Mouse (Mus musculus) cerebellum, postnatal 14 days (tissue): ENCODE measurements around the gene Wnt11.

Source experiments
- DNase-seq, 2 experiments: peaks; one replicate each; pipeline ENCODE4 v3.0.0; 2021; ENCODE audit warnings: mixed read lengths in 2 of 2

Wnt11 gene

GRCm38 (mm10) chr7:98831290-98831689, 3.6 kb upstream of the Wnt11 start:
- no peak for DNase-seq

- peak in 1 of 2 experiments; percentile 23 for DNase-seq
Measured at GRCm38 (mm10) chr7:98835519-98836441, 868 bp downstream of the Wnt11 start.

- DNase-seq: peak; percentile 73 to 86
Measured at GRCm38 (mm10) chr7:98836646-98837045, 1.7 kb downstream of the Wnt11 start.

- DNase-seq: peak; percentile 91 to 93
Measured at GRCm38 (mm10) chr7:98837901-98838300, 3.0 kb downstream of the Wnt11 start.

GRCm38 (mm10) chr7:98838729-98839141, 3.8 kb downstream of the Wnt11 start:
- peak; percentile 35 to 41 for DNase-seq

- no peak for DNase-seq
Measured at GRCm38 (mm10) chr7:98839312-98839711, 4.4 kb downstream of the Wnt11 start.

GRCm38 (mm10) chr7:98840771-98841170, 5.9 kb downstream of the Wnt11 start:
- no peak for DNase-seq

- DNase-seq: no peak
Measured at GRCm38 (mm10) chr7:98841802-98842201, 6.9 kb downstream of the Wnt11 start.

- DNase-seq: no peak
Measured at GRCm38 (mm10) chr7:98842997-98843396, 8.1 kb downstream of the Wnt11 start.

GRCm38 (mm10) chr7:98843649-98844048, 8.7 kb downstream of the Wnt11 start:
- no peak for DNase-seq

- peak in 1 of 2 experiments; percentile 53 for DNase-seq
Measured at GRCm38 (mm10) chr7:98848899-98849640, 14.2 kb downstream of the Wnt11 start.

GRCm38 (mm10) chr7:98850388-98850787, 15.5 kb downstream of the Wnt11 start:
- no peak for DNase-seq

- DNase-seq: no peak
Measured at GRCm38 (mm10) chr7:98851220-98851619, 16.3 kb downstream of the Wnt11 start.

GRCm38 (mm10) chr7:98852950-98853650, 18.2 kb downstream of the Wnt11 start:
- DNase-seq: no peak

- no peak for DNase-seq
Measured at GRCm38 (mm10) chr7:98853806-98854205, 18.9 kb downstream of the Wnt11 start.

GRCm38 (mm10) chr7:98855388-98855787, 20.5 kb downstream of the Wnt11 start:
- DNase-seq: no peak

GRCm38 (mm10) chr7:98856128-98856527, 21.2 kb downstream of the Wnt11 start:
- no peak for DNase-seq

- no peak for DNase-seq
Measured at GRCm38 (mm10) chr7:98857094-98857493, 22.2 kb downstream of the Wnt11 start.

- DNase-seq: no peak
Measured at GRCm38 (mm10) chr7:98861002-98861401, 26.1 kb downstream of the Wnt11 start.

- DNase-seq: no peak
Measured at GRCm38 (mm10) chr7:98862994-98863393, 28.1 kb downstream of the Wnt11 start.

GRCm38 (mm10) chr7:98863969-98864718, 29.2 kb downstream of the Wnt11 start:
- DNase-seq: no peak

- DNase-seq: peak in 1 of 2 experiments; percentile 48
Measured at GRCm38 (mm10) chr7:98867053-98867793, 32.3 kb downstream of the Wnt11 start.
